Mouse (Mus musculus) olfactory bulb, adult 2 months (tissue): Measurements from ENCODE around the gene Cgnl1.

Experiments used
- CTCF ChIP-seq: fragments of 200-500 bp; IDR thresholded peaks from 2 replicates; pipeline ENCODE4 v1.5.1; 2012; ENCODE audit warnings: low read depth, mild to moderate bottlenecking, low read length, moderate library complexity; ENCODE audit not compliant: insufficient read depth
- POLR2A ChIP-seq: fragments of 200-500 bp; IDR thresholded peaks from 2 replicates; pipeline ENCODE4 v1.6.1; 2012; ENCODE audit warnings: mild to moderate bottlenecking, low read depth, low read length, moderate library complexity; ENCODE audit not compliant: insufficient read depth

- TF ChIP-seq POLR2A = no peak
- TF ChIP-seq CTCF = no peak
Measured at GRCm38 (mm10) chr9:71588930-71589592, 182.3 kb downstream of the Cgnl1 start.
